Comparison of ENCODE assay signal across 8 mouse cellular contexts in the genomic region with DNA sequence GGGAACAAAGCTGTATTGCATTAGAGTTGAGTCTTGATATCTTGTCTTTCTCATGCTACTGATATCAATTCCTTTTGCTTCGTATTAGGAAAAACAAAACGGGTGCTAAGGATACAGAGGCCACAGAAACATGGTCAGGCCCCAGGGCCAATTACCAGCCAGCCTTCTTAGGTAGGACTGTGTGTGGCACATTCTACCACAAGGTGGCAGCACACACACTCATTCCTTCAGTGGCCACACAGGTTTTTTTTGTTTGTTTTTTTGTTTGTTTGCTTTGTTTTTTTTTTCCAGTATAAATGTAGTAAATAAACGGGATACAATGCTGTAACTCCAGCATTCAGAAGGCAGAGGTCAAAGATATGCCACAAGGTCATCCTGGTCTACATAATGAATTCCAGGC. TPM values are rescaled to one million over a fixed set of nuclear protein-coding genes. Genes with fewer than 3 reads are reported as not detected.
DNase-seq lines count a peak whose midpoint lies in the region; ATAC-seq and TF ChIP-seq lines count a peak whose summit lies in the region.
"Had no signal": no experiment of that assay in that cellular context is flagged by ENCODE, and none has a peak within 500 bp of the region (broad histone marks: within the 10 kb centered on the region; RNA-seq: fewer than 3 reads in every experiment).

No protein-coding gene starts in this region.

- peak; percentile 57 for DNase-seq in midbrain, embryonic 10.5 days (ENCODE audit: low spot score)
- no peak for DNase-seq in Patski (ENCODE audit: low read depth, low spot score)
- DNase-seq in cerebellum, adult 8-10 months: peak; percentile 71
- peak; percentile 44 for DNase-seq in gastrocnemius, postnatal 14 days
- peak; percentile 52 for DNase-seq in liver, embryonic 13.5 days
- peak; percentile 80 for DNase-seq in retina, postnatal 1 day

- POLR2A ChIA-PET in Patski (lab: Charles Lee): no interaction called here

- no peak overlapping the region for H3K9ac ChIP-seq in midbrain, embryonic 13.5 days (replicated peaks)
- H3K9ac ChIP-seq in liver, embryonic 13.5 days: no peak overlapping the region
- H3K9ac ChIP-seq: heart, embryonic 15.5 days had no signal

- no peak overlapping the region for H3K4me2 ChIP-seq in midbrain, embryonic 13.5 days (replicated peaks)
- no peak overlapping the region for H3K4me2 ChIP-seq in liver, embryonic 13.5 days
- H3K4me2 ChIP-seq: heart, embryonic 15.5 days had no signal

- H3K4me1 ChIP-seq in midbrain, embryonic 10.5 days: peaks cover 42% of the 10 kb centered on the region
- H3K4me1 ChIP-seq in midbrain, embryonic 13.5 days (replicated peaks): peaks cover 13% of the 10 kb centered on the region
- peaks cover 72% of the 10 kb centered on the region for H3K4me1 ChIP-seq in liver, embryonic 13.5 days (replicated peaks)

- no peak for ATAC-seq in midbrain, embryonic 13.5 days
- peak; percentile 41 for ATAC-seq in Patski
- no peak for ATAC-seq in liver, embryonic 13.5 days (ENCODE audit: low read depth)

- no peaks in the 10 kb centered on the region for H3K36me3 ChIP-seq in midbrain, embryonic 10.5 days
- H3K36me3 ChIP-seq in midbrain, embryonic 13.5 days: no peaks in the 10 kb centered on the region
- H3K36me3 ChIP-seq in liver, embryonic 13.5 days: no peaks in the 10 kb centered on the region
- H3K36me3 ChIP-seq: heart, embryonic 15.5 days had no signal

- no peak overlapping the region for H3K27ac ChIP-seq in midbrain, embryonic 10.5 days (replicated peaks)
- H3K27ac ChIP-seq in midbrain, embryonic 13.5 days: no peak overlapping the region
- H3K27ac ChIP-seq in liver, embryonic 13.5 days: peak overlapping the region; percentile 50
- H3K27ac ChIP-seq: heart, embryonic 15.5 days had no signal

- no peaks in the 10 kb centered on the region for H3K9me3 ChIP-seq in midbrain, embryonic 10.5 days (replicated peaks)
- no peaks in the 10 kb centered on the region for H3K9me3 ChIP-seq in midbrain, embryonic 13.5 days
- H3K9me3 ChIP-seq in liver, embryonic 13.5 days (replicated peaks): no peaks in the 10 kb centered on the region
- H3K9me3 ChIP-seq: heart, embryonic 15.5 days had no signal

- in situ Hi-C loops in Patski (cut with MboI; ENCODE audit: low pct_unique_long_range_greater_than_20kb): loop anchor here (10.0 kb wide), 1 partner anchor 370 kb away; the partner anchor contains the start of gene Myo7a

- TF ChIP-seq CTCF in Patski (IDR thresholded peaks at IDR 0.05): peak; percentile 85

- intact Hi-C loops in gastrocnemius, postnatal 14 days (cut with DNase I; ENCODE audit: low total_unique reads): no loop called here

- CTCF ChIA-PET in Patski (lab: Charles Lee): no interaction called here

- H3K4me3 ChIP-seq in midbrain, embryonic 10.5 days: no peak overlapping the region
- no peak overlapping the region for H3K4me3 ChIP-seq in midbrain, embryonic 13.5 days (replicated peaks)
- no peak overlapping the region for H3K4me3 ChIP-seq in liver, embryonic 13.5 days (replicated peaks)
- H3K4me3 ChIP-seq: heart, embryonic 15.5 days had no signal

- WGBS in midbrain, embryonic 10.5 days: 27% methylated on average over 3 of the region's 3 CpGs
- 22% methylated on average over 3 of the region's 3 CpGs for WGBS in midbrain, embryonic 13.5 days
- WGBS in liver, embryonic 13.5 days (ENCODE audit: insufficient replicate concordance): 10% methylated on average over 3 of the region's 3 CpGs

- peaks cover 14% of the 10 kb centered on the region for H3K27me3 ChIP-seq in midbrain, embryonic 10.5 days (ENCODE audit: low read depth, poor library complexity, severe bottlenecking)
- peaks cover 8% of the 10 kb centered on the region; the same call in 1 of the 2 replicates for H3K27me3 ChIP-seq in midbrain, embryonic 13.5 days
- no peaks in the 10 kb centered on the region for H3K27me3 ChIP-seq in Patski
- H3K27me3 ChIP-seq in liver, embryonic 13.5 days: no peaks in the 10 kb centered on the region
- H3K27me3 ChIP-seq: heart, embryonic 15.5 days had no signal

RNA-seq across cellular contexts. Expression of gene Aqp11, which starts 7.2 kb away (rescaled TPM):
- polyA plus RNA-seq in midbrain, embryonic 10.5 days (2016; fragmentation: Nextera tagmentation; extraction: Ambion mirVana): 5.3 and 5.7 TPM in 2 replicates
- 9.7 and 10.8 TPM in 2 replicates for polyA plus RNA-seq in midbrain, embryonic 13.5 days (2015; fragmentation: Nextera tagmentation; extraction: Ambion mirVana)
- polyA plus RNA-seq in Patski (2021): 0.35 TPM
- total RNA-seq in gastrocnemius, postnatal 14 days (2021): 1 to 10 TPM; 1.6 to 1.8 TPM
- polyA plus RNA-seq in liver, embryonic 13.5 days (2015; fragmentation: Nextera tagmentation; extraction: Ambion mirVana): 15.6 and 15.9 TPM in 2 replicates

RNA-seq across cellular contexts. Expression of gene Pak1, which starts 43.0 kb away (rescaled TPM):
- polyA plus RNA-seq in midbrain, embryonic 10.5 days (2016; fragmentation: Nextera tagmentation; extraction: Ambion mirVana): 70.4 and 90.6 TPM in 2 replicates
- polyA plus RNA-seq in midbrain, embryonic 13.5 days (2015; fragmentation: Nextera tagmentation; extraction: Ambion mirVana): 145 and 152 TPM in 2 replicates
- polyA plus RNA-seq in Patski (2021): 14.1 TPM
- total RNA-seq in gastrocnemius, postnatal 14 days (2021): 100 to 1,000 TPM; 106 to 120 TPM
- polyA plus RNA-seq in liver, embryonic 13.5 days (2015; fragmentation: Nextera tagmentation; extraction: Ambion mirVana): 6.7 and 8.8 TPM in 2 replicates

RNA-seq across cellular contexts. Expression of gene Clns1a, which starts 48.9 kb away (rescaled TPM):
- polyA plus RNA-seq in midbrain, embryonic 10.5 days (2016; fragmentation: Nextera tagmentation; extraction: Ambion mirVana): 262 and 299 TPM in 2 replicates
- 194 and 201 TPM in 2 replicates for polyA plus RNA-seq in midbrain, embryonic 13.5 days (2015; fragmentation: Nextera tagmentation; extraction: Ambion mirVana)
- 82.0 TPM for polyA plus RNA-seq in Patski (2021)
- total RNA-seq in gastrocnemius, postnatal 14 days (2021): 10 to 100 TPM; 33.3 to 39.2 TPM
- 104 and 110 TPM in 2 replicates for polyA plus RNA-seq in liver, embryonic 13.5 days (2015; fragmentation: Nextera tagmentation; extraction: Ambion mirVana)
